Mouse (Mus musculus): ENCODE measurements around the gene Atp11c. TPM values are rescaled to one million over a fixed set of nuclear protein-coding genes. Genes with fewer than 3 reads are reported as not detected.

The Atp11c gene
- polyA plus RNA-seq, 1 experiment from 2014 or later: 14.1 TPM

DNA sequence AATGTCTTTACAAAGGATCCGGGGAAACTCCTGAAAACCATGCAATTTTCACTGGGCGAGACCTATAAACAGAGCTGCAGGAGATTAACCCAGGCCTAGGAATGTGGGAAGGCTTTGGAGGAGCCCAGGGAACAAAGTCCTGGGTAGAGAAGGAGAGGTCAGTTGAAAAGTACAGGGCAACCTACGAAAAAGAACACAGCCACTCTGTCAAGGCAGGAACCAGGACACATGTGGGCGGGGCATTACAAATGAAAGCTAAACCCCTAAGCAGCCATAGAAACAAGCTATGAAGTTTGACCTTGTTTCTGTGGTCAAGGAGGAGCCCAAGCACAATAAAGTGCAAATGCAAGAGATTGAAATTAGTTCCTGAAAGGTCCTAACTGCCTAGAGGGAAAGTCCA is 186.8 kb downstream of the Atp11c start:
- 59% methylated on average over 4 of the region's 4 CpGs for WGBS
- ATAC-seq (ENCODE audit: insufficient number of reproducible peaks, low FRiP score, low TSS enrichment, low read depth) (no peak), DNase-seq (ENCODE audit: low spot score) (no peak)
- Histone ChIP-seq H3K27ac (replicated peaks; ENCODE audit: low read depth, low read length) (no peak overlapping the region), H3K9me3 (ENCODE audit: control insufficient read depth, low read length) (no peaks in the 10 kb centered on the region), H3K4me3 (ENCODE audit: low read depth, low read length) (no peak overlapping the region), H3K4me2 (ENCODE audit: low read depth, severe bottlenecking) (no peak overlapping the region), H3K4me1 (ENCODE audit: control insufficient read depth, insufficient read depth, low read length) (no peaks in the 10 kb centered on the region), H3K27me3 (ENCODE audit: control insufficient read depth, insufficient read depth, low read length) (peaks cover 3% of the 10 kb centered on the region; the same call in 1 of the 2 replicates), H3K36me3 (ENCODE audit: control insufficient read depth, insufficient read depth, low read length) (no peaks in the 10 kb centered on the region), H3K9ac (ENCODE audit: low read length) (no peak overlapping the region)

DNA sequence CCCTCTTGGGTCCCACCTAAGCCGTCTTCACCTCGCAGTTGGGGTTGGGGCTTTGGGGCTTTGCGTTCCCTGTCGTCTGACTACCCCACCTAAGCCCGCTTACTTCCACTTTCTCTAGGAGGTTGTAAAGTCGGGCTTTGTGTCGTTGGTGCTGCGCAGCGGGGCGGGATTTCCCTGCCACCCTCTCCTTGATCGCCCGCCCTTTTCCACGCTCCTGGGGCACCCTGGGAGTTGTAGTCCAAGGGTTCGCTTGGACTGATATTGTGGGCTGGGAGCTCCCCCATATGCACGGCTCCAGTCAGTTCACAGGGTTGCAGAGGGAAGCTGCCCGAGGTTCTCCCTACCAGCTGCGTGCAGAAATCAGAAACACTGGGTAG is 187.8 kb downstream of the Atp11c start:
- Histone ChIP-seq H3K4me1 (ENCODE audit: control insufficient read depth, insufficient read depth, low read length) (no peaks in the 10 kb centered on the region), H3K4me2 (ENCODE audit: low read depth, severe bottlenecking) (peak overlapping the region; percentile 26; the same call in 1 of the 2 replicates), H3K27ac (replicated peaks; ENCODE audit: low read depth, low read length) (peak overlapping the region; percentile 90), H3K27me3 (ENCODE audit: control insufficient read depth, insufficient read depth, low read length) (peaks cover 3% of the 10 kb centered on the region; the same call in 1 of the 2 replicates), H3K9me3 (ENCODE audit: control insufficient read depth, low read length) (no peaks in the 10 kb centered on the region), H3K9ac (ENCODE audit: low read length) (peak overlapping the region; percentile 92), H3K36me3 (ENCODE audit: control insufficient read depth, insufficient read depth, low read length) (no peaks in the 10 kb centered on the region), H3K4me3 (ENCODE audit: low read depth, low read length) (peak overlapping the region; percentile 57)
- DNase-seq (ENCODE audit: low spot score) (peak; percentile 85), ATAC-seq (ENCODE audit: insufficient number of reproducible peaks, low FRiP score, low TSS enrichment, low read depth) (peak; percentile 94)
- 17% methylated on average over 13 of the region's 17 CpGs for WGBS

DNA sequence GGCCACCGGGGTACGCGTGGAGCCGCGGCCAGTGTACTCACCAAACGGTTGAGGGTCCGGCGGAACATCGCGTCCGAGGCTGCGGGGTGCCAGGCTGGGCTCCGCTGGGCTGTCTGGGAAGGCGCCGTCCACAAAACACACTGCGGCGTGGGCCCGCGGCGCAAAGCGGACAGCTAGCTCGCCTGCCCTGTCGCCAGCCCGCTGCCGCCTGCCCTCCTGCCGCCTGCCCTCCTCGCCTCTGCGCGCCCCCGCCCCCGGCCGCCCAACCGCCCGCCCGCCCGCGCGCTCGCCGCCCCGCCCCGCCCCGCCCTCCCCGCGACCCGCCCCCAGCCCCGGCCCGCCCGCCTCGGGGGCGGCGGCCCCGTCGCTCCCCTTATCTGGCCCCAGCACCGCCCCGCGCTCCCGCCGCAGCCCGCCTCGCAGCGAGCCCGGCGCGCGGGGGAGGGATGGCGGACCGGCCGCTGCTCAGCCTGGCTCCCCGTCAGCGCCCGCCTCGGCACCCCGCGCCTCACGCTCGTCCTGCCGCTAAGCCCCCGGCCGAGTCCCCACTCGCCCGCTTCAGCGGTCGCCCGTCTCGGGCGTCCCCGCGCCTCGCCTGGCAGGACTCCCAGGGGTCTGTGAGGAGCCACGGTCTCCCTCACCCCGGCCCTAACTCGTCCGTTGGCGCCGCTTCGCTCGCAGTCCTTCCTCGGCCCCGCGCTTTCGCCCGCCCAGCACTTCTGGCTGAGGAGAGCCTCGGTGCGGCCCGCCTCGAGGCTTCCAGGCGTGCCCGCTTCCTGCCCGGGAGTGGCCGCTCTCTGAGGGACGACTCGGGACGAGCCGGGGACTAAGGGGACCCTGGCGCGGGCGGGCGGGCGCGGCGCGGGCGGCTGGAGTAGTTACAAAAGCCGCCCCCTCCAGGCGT is 188.5 kb downstream of the Atp11c start:
- H3K27me3 ChIP-seq (ENCODE audit: control insufficient read depth, insufficient read depth, low read length): peaks cover 3% of the 10 kb centered on the region; the same call in 1 of the 2 replicates
- no peaks in the 10 kb centered on the region for H3K36me3 ChIP-seq (ENCODE audit: control insufficient read depth, insufficient read depth, low read length)
- peak; percentile 84 for ATAC-seq (ENCODE audit: insufficient number of reproducible peaks, low FRiP score, low TSS enrichment, low read depth)
- WGBS: 13% methylated on average over 34 of the region's 126 CpGs
- H3K9me3 ChIP-seq (ENCODE audit: control insufficient read depth, low read length): no peaks in the 10 kb centered on the region
- H3K4me2 ChIP-seq (ENCODE audit: low read depth, severe bottlenecking): peak overlapping the region; percentile 59
- DNase-seq (ENCODE audit: low spot score): peak; percentile 62
- H3K4me3 ChIP-seq (ENCODE audit: low read depth, low read length): peak overlapping the region; percentile 57
- H3K27ac ChIP-seq (replicated peaks; ENCODE audit: low read depth, low read length): peak overlapping the region; percentile 90
- peak overlapping the region; percentile 92 for H3K9ac ChIP-seq (ENCODE audit: low read length)
- H3K4me1 ChIP-seq (ENCODE audit: control insufficient read depth, insufficient read depth, low read length): no peaks in the 10 kb centered on the region

DNA sequence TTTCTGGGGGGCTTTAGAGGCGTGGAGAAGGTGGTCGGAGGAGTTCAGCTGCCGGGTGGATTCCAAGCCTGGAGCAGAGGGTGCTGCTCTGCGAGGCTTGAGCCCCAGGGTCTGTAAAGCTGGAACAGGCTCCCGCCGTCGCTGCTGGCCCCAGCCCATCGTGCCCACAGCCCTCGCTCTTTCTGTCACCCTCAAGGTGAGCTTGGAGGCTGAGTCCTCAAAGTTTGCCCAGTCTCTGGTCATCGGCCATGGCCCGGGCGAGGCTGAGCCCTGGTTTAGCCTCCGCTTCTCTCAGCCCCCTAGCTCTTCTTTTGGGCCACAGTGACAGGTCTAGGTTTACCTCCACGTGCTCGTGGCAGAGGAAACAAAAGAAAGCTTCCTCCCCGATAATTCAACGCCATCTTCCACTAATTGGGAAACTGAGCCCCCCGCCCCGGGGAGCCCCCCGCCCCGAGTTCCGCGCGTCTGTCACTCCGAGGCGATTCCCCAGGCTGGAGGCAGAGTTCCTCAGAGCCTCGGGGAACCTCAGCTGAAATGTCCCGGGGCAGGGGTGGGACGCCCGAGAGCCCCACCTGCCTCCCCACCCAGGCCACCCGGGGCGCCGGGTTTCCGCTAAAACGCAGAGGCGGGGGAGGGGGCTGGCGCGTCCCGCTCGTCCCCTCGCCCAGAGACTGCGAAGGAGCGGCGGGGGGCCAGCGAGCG is 189.3 kb downstream of the Atp11c start:
- H3K9ac ChIP-seq (ENCODE audit: low read length): peak overlapping the region; percentile 64
- H3K27me3 ChIP-seq (ENCODE audit: control insufficient read depth, insufficient read depth, low read length): peaks cover 3% of the 10 kb centered on the region; the same call in 1 of the 2 replicates
- ATAC-seq (ENCODE audit: insufficient number of reproducible peaks, low FRiP score, low TSS enrichment, low read depth) (peak; percentile 31; the same call in 1 of the 2 replicates), DNase-seq (ENCODE audit: low spot score) (peak; percentile 29)
- 23% methylated on average over 43 of the region's 46 CpGs for WGBS
- H3K27ac ChIP-seq (replicated peaks; ENCODE audit: low read depth, low read length): no peak overlapping the region
- no peaks in the 10 kb centered on the region for H3K4me1 ChIP-seq (ENCODE audit: control insufficient read depth, insufficient read depth, low read length)
- no peaks in the 10 kb centered on the region for H3K9me3 ChIP-seq (ENCODE audit: control insufficient read depth, low read length)
- H3K36me3 ChIP-seq (ENCODE audit: control insufficient read depth, insufficient read depth, low read length): no peaks in the 10 kb centered on the region
- peak overlapping the region; percentile 59 for H3K4me2 ChIP-seq (ENCODE audit: low read depth, severe bottlenecking)
- peak overlapping the region; percentile 57 for H3K4me3 ChIP-seq (ENCODE audit: low read depth, low read length)

DNA sequence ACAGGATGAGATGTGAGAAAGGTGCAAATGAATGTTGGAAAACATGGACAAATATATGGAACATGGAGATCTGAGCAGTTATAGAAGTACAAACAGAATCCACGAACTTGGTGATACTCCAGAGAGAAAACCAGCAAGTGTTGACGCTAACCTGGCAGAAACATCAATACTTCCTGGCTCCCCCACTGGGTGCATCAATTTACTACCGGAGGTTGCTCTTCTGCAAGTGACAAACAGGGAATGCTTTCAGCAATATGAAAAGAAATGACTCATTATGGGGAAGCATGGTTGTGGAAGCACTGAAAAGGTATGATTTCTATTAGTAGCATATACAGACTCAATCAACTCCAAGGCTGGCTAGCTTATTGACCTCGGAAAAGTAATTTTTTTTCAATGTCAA is 198.2 kb downstream of the Atp11c start:
- Histone ChIP-seq H3K4me1 (ENCODE audit: control insufficient read depth, insufficient read depth, low read length) (no peaks in the 10 kb centered on the region), H3K4me2 (ENCODE audit: low read depth, severe bottlenecking) (no peak overlapping the region), H3K4me3 (ENCODE audit: low read depth, low read length) (no peak overlapping the region), H3K27ac (replicated peaks; ENCODE audit: low read depth, low read length) (no peak overlapping the region), H3K36me3 (ENCODE audit: control insufficient read depth, insufficient read depth, low read length) (no peaks in the 10 kb centered on the region), H3K27me3 (ENCODE audit: control insufficient read depth, insufficient read depth, low read length) (no peaks in the 10 kb centered on the region), H3K9ac (ENCODE audit: low read length) (no peak overlapping the region), H3K9me3 (ENCODE audit: control insufficient read depth, low read length) (no peaks in the 10 kb centered on the region)
- ATAC-seq (ENCODE audit: insufficient number of reproducible peaks, low FRiP score, low TSS enrichment, low read depth) (no peak), DNase-seq (ENCODE audit: low spot score) (no peak)
- WGBS: 83% methylated on average over 4 of the region's 4 CpGs

DNA sequence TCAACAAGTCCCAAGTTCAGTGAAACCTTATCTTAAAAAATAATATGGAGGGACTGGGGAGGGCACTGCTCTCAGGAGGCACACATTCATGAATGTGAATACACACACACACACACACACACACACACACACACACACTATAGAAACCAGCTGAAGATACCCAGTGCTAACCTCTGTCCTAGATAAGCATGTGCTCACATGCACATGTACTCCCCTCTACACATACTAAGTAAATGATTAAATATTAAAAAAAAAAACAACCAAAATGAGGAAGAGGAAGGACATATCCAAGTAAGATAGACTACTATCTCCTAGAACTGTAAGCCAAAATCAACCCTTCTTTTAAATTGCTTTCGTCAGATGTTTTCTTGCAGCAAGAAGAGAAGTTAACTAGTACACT is 205.6 kb downstream of the Atp11c start:
- H3K9ac ChIP-seq (ENCODE audit: low read length): no peak overlapping the region
- H3K27me3 ChIP-seq (ENCODE audit: control insufficient read depth, insufficient read depth, low read length): no peaks in the 10 kb centered on the region
- H3K4me3 ChIP-seq (ENCODE audit: low read depth, low read length): no peak overlapping the region
- no peaks in the 10 kb centered on the region for H3K9me3 ChIP-seq (ENCODE audit: control insufficient read depth, low read length)
- WGBS: 91% methylated on average over 1 of the region's 1 CpGs
- ATAC-seq (ENCODE audit: insufficient number of reproducible peaks, low FRiP score, low TSS enrichment, low read depth): no peak
- H3K36me3 ChIP-seq (ENCODE audit: control insufficient read depth, insufficient read depth, low read length): no peaks in the 10 kb centered on the region
- H3K27ac ChIP-seq (replicated peaks; ENCODE audit: low read depth, low read length): no peak overlapping the region
- no peak overlapping the region for H3K4me2 ChIP-seq (ENCODE audit: low read depth, severe bottlenecking)
- no peaks in the 10 kb centered on the region for H3K4me1 ChIP-seq (ENCODE audit: control insufficient read depth, insufficient read depth, low read length)
- no peak for DNase-seq (ENCODE audit: low spot score)

DNA sequence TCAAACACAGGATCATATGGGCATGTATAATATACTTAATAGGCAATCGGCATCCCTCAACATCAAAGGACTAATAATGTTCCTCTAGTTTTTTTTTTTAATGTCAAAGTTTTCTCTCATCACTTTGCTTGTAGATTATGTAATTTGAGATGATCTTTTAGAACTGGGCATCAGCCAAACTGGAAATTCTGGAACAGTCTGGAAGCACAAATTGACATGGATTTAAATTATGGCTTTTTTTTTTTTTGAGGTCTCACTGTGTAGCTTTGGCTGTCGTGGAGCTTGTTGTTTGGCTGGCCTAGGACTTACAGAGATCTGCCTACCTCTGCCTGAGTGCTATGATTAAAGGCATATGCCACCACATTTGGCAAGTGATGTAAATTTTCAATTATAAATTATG is 210.8 kb downstream of the Atp11c start:
- Histone ChIP-seq H3K9ac (ENCODE audit: low read length) (no peak overlapping the region), H3K36me3 (ENCODE audit: control insufficient read depth, insufficient read depth, low read length) (no peaks in the 10 kb centered on the region), H3K4me2 (ENCODE audit: low read depth, severe bottlenecking) (no peak overlapping the region), H3K9me3 (ENCODE audit: control insufficient read depth, low read length) (no peaks in the 10 kb centered on the region), H3K4me1 (ENCODE audit: control insufficient read depth, insufficient read depth, low read length) (no peaks in the 10 kb centered on the region), H3K4me3 (ENCODE audit: low read depth, low read length) (no peak overlapping the region), H3K27ac (replicated peaks; ENCODE audit: low read depth, low read length) (no peak overlapping the region), H3K27me3 (ENCODE audit: control insufficient read depth, insufficient read depth, low read length) (no peaks in the 10 kb centered on the region)
- no peak for DNase-seq (ENCODE audit: low spot score)
- ATAC-seq (ENCODE audit: insufficient number of reproducible peaks, low FRiP score, low TSS enrichment, low read depth): no peak
- 83% methylated on average over 2 of the region's 2 CpGs for WGBS

DNA sequence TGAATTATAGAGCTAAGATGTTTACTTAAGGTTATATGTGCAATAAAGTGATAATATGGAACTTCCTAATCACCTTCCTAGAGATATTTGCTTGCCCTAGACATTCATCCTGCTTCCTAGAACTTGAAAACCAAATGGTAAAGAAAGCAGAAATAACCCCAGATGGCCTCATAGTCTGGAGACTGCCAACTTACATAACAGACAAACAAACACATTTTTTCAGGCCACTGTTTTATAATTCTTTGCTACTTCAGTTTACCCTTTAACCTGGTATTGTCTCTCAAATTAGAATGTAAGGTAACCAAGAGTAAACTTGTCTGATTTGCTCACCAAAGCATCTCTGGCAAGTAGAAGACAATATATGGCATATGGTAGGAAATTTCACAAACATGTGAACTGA is 212.1 kb downstream of the Atp11c start:
- Histone ChIP-seq H3K27ac (replicated peaks; ENCODE audit: low read depth, low read length) (no peak overlapping the region), H3K4me3 (ENCODE audit: low read depth, low read length) (no peak overlapping the region), H3K27me3 (ENCODE audit: control insufficient read depth, insufficient read depth, low read length) (no peaks in the 10 kb centered on the region), H3K4me1 (ENCODE audit: control insufficient read depth, insufficient read depth, low read length) (no peaks in the 10 kb centered on the region), H3K9ac (ENCODE audit: low read length) (no peak overlapping the region), H3K36me3 (ENCODE audit: control insufficient read depth, insufficient read depth, low read length) (no peaks in the 10 kb centered on the region), H3K9me3 (ENCODE audit: control insufficient read depth, low read length) (no peaks in the 10 kb centered on the region), H3K4me2 (ENCODE audit: low read depth, severe bottlenecking) (no peak overlapping the region)
- DNase-seq (ENCODE audit: low spot score): no peak
- no peak for ATAC-seq (ENCODE audit: insufficient number of reproducible peaks, low FRiP score, low TSS enrichment, low read depth)

Measured in limb, embryonic 11.5 days (tissue).